Mouse (Mus musculus) embryonic facial prominence, embryonic 10.5 days (tissue): ENCODE data around the gene Cdx2. TPM values are rescaled to one million over a fixed set of nuclear protein-coding genes. Genes with fewer than 3 reads are reported as not detected.

Experiments
- DNase-seq: peaks from one replicate; pipeline ENCODE4 v3.0.0-alpha.2; 2017; ENCODE audit warnings: low spot score
- H3K27ac ChIP-seq: fragments of 300-500 bp; sonication (generic); replicated peaks from 2 replicates; pipeline ENCODE4 v1.5.1; 2016; ENCODE audit warnings: mild to moderate bottlenecking
- H3K27me3 ChIP-seq: fragments of 300-500 bp; sonication (generic); replicated peaks from 2 replicates; pipeline ENCODE4 v1.6.1; 2016; ENCODE audit warnings: low read depth, mild to moderate bottlenecking; ENCODE audit not compliant: poor library complexity, severe bottlenecking
- H3K36me3 ChIP-seq: fragments of 300-500 bp; sonication (generic); replicated peaks from 2 replicates; pipeline ENCODE4 v1.6.1; 2016; ENCODE audit warnings: mild to moderate bottlenecking, moderate library complexity
- H3K4me1 ChIP-seq: fragments of 300-500 bp; sonication (generic); 2 replicates; pipeline ENCODE4 v1.6.1; 2016
- H3K4me3 ChIP-seq: fragments of 300-500 bp; sonication (generic); 2 replicates; pipeline ENCODE4 v1.5.1; 2016; ENCODE audit warnings: mild to moderate bottlenecking, moderate library complexity
- H3K9me3 ChIP-seq: fragments of 300-500 bp; sonication (generic); 2 replicates; pipeline ENCODE4 v1.6.1; 2016; ENCODE audit warnings: mild to moderate bottlenecking
- WGBS: fragments of 180-500 bp; shearing (Covaris S2); methylation state at CpG from one replicate; pipeline ENCODE4 v1.1.7; 2016; 5-methylcytosine and 5-hydroxymethylcytosine counted together
- polyA plus RNA-seq: library from polyadenylated mRNA; unstranded; fragments of >200 nt; fragmentation: Nextera tagmentation; extraction: Ambion mirVana; gene quantifications from 2 replicates; pipeline ENCODE4 v1.2.1, GENCODE M21; 2016

Cdx2 gene
- polyA plus RNA-seq, 1 experiment from 2014 or later = not detected

DNA sequence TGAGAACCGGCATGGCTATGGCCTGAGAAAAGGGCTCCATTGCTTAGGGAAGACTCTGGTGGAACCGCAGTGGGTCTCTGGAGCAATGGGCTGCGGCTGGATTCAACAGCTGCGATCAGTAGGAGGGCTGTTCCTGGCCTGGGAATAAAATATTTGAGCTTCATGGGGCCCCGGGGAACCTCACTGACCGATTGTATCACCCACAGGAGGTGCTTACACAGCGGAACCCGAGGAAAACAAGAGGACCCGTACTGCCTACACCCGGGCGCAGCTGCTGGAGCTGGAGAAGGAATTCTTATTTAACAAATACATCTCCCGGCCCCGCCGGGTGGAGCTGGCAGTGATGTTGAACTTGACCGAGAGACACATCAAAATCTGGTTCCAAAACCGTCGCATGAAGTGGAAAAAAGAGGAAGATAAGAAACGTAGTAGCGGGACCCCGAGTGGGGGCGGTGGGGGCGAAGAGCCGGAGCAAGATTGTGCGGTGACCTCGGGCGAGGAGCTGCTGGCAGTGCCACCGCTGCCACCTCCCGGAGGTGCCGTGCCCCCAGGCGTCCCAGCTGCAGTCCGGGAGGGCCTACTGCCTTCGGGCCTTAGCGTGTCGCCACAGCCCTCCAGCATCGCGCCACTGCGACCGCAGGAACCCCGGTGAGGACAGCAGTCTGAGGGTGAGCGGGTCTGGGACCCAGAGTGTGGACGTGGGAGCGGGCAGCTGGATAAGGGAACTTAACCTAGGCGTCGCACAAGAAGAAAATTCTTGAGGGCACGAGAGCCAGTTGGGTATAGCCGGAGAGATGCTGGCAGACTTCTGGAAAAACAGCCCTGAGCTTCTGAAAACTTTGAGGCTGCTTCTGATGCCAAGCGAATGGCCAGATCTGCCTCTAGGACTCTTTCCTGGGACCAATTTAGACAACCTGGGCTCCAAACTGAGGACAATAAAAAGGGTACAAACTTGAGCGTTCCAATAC is 32.6 kb downstream of the Cdx2 start:
- WGBS = 1% methylated on average over 48 of the region's 48 CpGs
- H3K4me3 ChIP-seq = no peak overlapping the region
- peak; percentile 58 for DNase-seq

DNA sequence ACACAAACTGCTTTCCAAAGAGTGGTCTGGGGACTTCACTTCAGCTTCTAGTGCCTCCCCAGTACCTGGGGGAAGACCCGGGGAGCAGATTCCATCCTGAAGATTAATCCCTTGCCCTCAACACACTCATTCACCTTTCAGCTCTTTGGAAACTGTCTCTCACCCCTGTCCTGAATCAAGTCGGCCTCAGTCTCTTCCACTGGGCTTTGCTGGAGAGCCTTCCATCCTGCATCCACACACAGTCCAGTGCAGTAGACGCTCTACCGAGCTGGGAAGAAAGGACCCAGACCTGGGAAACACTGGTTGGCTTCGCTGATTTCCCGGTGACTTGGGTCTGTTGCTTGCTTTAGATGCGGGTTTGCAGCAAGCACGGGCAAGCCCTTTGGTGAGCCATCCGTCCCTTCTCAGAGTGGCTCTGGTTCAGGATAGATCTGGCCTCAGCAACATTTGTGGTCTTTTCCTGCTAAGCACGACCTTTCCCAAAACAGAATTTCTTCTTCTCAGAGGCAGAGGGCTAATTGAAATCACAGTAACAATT is 34.2 kb downstream of the Cdx2 start:
- peak; percentile 53 for DNase-seq
- Histone ChIP-seq H3K4me1 (peaks cover 11% of the 10 kb centered on the region), H3K4me3 (no peak overlapping the region), H3K27me3 (peaks cover 100% of the 10 kb centered on the region), H3K27ac (no peak overlapping the region), H3K36me3 (no peaks in the 10 kb centered on the region), H3K9me3 (0 out of 2 replicates have a peak, but pooled peaks cover 2% of the 10 kb centered on the region)
- WGBS = 2% methylated on average over 10 of the region's 10 CpGs

More for the DNA sequence above, 32.6 kb downstream of the Cdx2 start:
- H3K9me3 ChIP-seq = 0 out of 2 replicates have a peak, but pooled peaks cover 2% of the 10 kb centered on the region
- H3K4me1 ChIP-seq = peaks cover 11% of the 10 kb centered on the region
- peaks cover 100% of the 10 kb centered on the region for H3K27me3 ChIP-seq
- H3K27ac ChIP-seq = no peak overlapping the region
- no peaks in the 10 kb centered on the region for H3K36me3 ChIP-seq

DNA sequence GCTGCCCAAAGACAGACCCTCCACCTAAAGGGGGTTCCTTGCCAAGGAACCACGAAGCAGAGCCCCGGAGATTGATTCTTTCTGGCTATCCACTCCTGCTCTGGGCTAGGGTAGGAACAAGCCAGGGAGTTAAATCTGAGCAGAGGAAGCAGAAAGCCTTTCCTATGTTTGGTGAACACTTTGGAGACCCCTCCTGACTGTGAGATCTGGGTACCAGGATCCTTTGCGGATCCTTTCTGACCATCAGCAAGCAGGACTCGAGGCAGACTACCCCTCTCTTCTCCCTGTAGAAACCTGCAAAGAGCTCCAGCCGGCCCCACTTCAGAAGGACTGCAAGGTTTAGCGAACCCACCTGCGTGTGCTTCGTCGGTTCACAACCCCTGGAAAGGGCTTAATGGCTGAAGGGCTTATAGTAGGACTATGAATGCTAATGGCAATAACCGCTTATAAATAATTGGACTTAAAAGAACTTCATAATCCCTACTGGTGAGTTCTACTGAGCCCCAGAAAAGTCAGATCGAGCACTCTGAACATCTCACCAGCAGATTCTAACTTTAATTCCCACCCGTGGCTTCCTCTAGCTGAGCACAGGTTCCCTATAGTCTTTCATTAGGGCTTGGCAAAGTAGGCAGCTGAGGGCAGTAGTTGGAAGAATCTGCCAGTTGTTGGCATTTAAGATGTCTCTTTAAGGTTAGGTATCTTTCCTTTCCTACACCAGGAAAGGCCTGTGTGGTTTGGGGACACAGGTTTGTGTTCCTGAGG is 34.8 kb downstream of the Cdx2 start:
- Histone ChIP-seq H3K4me1 (peaks cover 8% of the 10 kb centered on the region; the same call in 1 of the 2 replicates), H3K9me3 (0 out of 2 replicates have a peak, but pooled peaks cover 2% of the 10 kb centered on the region), H3K4me3 (no peak overlapping the region), H3K27me3 (peaks cover 100% of the 10 kb centered on the region), H3K36me3 (no peaks in the 10 kb centered on the region), H3K27ac (no peak overlapping the region)
- 2% methylated on average over 12 of the region's 12 CpGs for WGBS
- peak; percentile 40 for DNase-seq

DNA sequence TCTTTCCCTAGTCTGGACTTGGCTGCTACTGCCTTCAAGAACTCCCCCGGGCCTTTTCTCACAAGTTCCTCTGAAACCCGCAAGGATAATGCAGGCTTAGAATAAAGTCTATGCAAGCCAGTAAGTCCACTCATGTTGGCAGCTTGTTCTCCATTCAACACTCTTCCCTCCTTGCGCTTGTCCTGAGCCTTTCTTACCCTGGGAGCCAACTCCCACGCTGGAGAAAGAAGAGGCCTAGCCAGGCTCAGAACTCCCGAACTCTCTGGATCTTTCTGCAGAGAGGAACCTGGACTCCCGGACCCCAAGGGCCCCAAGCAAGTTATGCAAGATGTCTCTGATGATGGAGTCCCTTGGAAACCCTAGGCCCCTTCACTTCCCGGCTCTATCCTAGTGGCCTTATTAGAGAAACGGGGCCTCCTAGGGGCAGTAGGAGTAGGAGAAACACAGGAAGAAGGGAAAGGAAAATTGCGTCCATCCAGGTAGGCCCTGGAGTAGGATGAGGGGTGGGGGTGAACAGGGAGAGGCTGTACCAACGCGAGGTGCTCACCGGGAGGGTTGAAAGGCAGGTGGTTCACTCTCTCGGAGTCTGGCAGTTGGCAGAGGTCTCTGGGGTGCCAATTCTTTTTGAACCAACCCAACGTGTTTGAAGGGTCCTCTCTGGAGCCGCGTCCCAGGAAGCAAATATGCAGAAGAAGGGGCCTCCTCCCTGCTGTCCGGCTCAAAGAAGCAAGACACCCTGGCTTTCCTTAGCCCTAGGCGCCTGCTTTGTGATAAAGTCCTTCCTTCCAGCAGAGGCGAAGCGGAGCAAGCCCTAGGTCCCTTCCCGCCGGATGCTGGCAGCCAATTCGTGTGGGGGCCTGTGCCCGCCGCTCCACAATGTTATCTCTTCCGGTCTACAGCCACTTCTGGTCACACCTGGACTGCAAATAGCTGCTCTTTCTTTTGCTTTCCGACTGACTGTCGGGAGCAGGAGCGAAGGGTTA is 36.1 kb downstream of the Cdx2 start:
- peak; percentile 45 for DNase-seq
- under 1% methylated on average over 29 of the region's 29 CpGs for WGBS

DNA sequence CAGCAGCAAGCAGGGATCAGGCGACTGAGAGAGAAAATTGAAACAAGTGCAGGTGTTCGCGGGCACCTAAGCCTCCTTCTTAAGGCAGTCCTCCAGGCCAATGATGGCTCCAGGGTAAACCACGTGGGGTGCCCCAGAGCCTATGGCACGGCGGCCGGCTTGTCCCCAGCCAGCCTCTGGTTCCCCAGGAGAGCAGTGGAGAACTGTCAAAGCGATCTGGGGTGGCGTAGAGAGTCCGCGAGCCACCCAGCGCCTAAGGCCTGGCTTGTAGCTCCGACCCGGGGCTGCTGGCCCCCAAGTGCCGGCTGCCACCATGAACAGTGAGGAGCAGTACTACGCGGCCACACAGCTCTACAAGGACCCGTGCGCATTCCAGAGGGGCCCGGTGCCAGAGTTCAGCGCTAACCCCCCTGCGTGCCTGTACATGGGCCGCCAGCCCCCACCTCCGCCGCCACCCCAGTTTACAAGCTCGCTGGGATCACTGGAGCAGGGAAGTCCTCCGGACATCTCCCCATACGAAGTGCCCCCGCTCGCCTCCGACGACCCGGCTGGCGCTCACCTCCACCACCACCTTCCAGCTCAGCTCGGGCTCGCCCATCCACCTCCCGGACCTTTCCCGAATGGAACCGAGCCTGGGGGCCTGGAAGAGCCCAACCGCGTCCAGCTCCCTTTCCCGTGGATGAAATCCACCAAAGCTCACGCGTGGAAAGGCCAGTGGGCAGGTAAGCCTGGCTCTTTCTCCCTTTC is 37.0 kb downstream of the Cdx2 start, which contains the start of gene Pdx1:
TSS of gene Pdx1 (plus strand) at position 34 of the 747 bp plus-strand sequence.
- WGBS = under 1% methylated on average over 44 of the region's 44 CpGs

More for the DNA sequence above, 36.1 kb downstream of the Cdx2 start:
- no peak overlapping the region for H3K27ac ChIP-seq
- H3K36me3 ChIP-seq = no peaks in the 10 kb centered on the region
- H3K9me3 ChIP-seq = 0 out of 2 replicates have a peak, but pooled peaks cover 2% of the 10 kb centered on the region
- peaks cover 8% of the 10 kb centered on the region; the same call in 1 of the 2 replicates for H3K4me1 ChIP-seq
- H3K4me3 ChIP-seq = no peak overlapping the region
- H3K27me3 ChIP-seq = peaks cover 100% of the 10 kb centered on the region

DNA sequence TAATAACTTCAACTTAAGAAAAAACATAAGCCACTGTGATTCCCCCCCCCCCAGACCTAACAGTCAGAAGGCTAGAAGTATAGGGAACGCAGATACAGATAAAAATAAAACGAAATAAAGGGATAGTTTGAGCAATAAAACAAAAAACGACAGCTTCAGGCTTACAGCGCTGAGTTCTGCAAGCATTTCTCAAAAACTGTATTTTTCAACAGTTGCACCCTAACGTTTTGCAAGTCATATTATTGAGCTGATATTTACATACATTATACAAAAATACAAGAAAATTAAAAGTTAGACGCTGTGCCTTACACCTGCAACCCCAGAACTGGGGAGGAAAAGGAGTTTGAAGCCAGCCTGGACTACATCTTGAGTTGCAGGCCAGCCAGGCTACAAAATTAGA is 37.7 kb downstream of the Cdx2 start:
- H3K9me3 ChIP-seq = no peaks in the 10 kb centered on the region
- WGBS = 5% methylated on average over 6 of the region's 6 CpGs
- peaks cover 5% of the 10 kb centered on the region; the same call in 1 of the 2 replicates for H3K4me1 ChIP-seq
- no peak overlapping the region for H3K4me3 ChIP-seq
- no peak overlapping the region for H3K27ac ChIP-seq
- no peaks in the 10 kb centered on the region for H3K36me3 ChIP-seq
- no peak for DNase-seq
- H3K27me3 ChIP-seq = peaks cover 100% of the 10 kb centered on the region

More for the DNA sequence above, 37.0 kb downstream of the Cdx2 start, which contains the start of gene Pdx1:
- H3K4me1 ChIP-seq = peaks cover 8% of the 10 kb centered on the region; the same call in 1 of the 2 replicates
- no peak within 1 kb of the TSS for H3K27ac ChIP-seq
- H3K4me3 ChIP-seq = peak within 1 kb of the TSS; percentile 25
- H3K36me3 ChIP-seq = no peaks in the 10 kb centered on the region
- peaks cover 100% of the 10 kb centered on the region for H3K27me3 ChIP-seq
- DNase-seq = peak; percentile 70
- H3K9me3 ChIP-seq = no peaks in the 10 kb centered on the region

DNA sequence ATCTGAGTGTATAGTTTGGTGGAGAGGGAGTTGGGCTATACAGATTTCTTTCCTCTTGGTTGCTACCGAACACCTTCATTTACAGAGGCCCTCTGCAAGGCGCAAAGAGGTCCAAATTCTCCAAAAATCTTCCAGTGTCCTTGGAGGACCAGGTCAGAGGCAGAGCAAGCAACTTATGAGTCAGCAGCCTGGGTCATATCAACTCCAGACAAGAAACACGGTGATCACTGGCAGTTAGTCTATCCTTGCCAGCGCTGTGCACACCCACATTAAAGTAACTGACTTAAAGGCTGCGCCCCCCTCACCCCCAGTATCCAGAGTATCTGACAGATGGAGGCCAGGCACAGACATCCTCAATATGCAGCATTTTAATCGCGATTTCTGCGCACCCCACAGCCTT is 38.3 kb downstream of the Cdx2 start:
- peaks cover 100% of the 10 kb centered on the region for H3K27me3 ChIP-seq
- no peaks in the 10 kb centered on the region for H3K36me3 ChIP-seq
- peaks cover 5% of the 10 kb centered on the region; the same call in 1 of the 2 replicates for H3K4me1 ChIP-seq
- H3K9me3 ChIP-seq = no peaks in the 10 kb centered on the region
- WGBS = 5% methylated on average over 8 of the region's 8 CpGs
- no peak overlapping the region for H3K4me3 ChIP-seq
- no peak overlapping the region for H3K27ac ChIP-seq
- DNase-seq = peak; percentile 24

DNA sequence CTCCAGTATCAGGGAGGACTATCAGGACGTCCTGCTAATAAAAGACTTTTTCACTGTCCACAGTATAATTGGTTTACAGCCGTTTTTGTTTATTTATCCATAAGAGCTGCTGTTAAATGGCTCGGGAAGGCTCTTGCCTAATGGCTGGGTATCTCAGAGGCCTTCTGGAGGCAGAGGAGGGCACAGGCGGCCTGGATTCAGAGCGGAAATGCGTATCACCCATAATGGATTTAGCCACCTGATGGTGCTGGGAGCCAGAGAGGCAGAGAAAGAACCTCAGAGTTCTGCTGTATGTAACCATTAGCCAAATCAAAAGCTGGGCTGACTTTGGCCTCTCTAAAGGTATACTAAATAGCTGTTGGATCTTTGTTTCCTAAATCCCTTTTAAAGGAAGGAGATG is 39.6 kb downstream of the Cdx2 start:
- no peaks in the 10 kb centered on the region for H3K9me3 ChIP-seq
- no peak overlapping the region for H3K4me3 ChIP-seq
- DNase-seq = no peak
- no peak overlapping the region for H3K27ac ChIP-seq
- H3K36me3 ChIP-seq = no peaks in the 10 kb centered on the region
- peaks cover 5% of the 10 kb centered on the region; the same call in 1 of the 2 replicates for H3K4me1 ChIP-seq
- peaks cover 100% of the 10 kb centered on the region for H3K27me3 ChIP-seq
- 10% methylated on average over 6 of the region's 6 CpGs for WGBS

DNA sequence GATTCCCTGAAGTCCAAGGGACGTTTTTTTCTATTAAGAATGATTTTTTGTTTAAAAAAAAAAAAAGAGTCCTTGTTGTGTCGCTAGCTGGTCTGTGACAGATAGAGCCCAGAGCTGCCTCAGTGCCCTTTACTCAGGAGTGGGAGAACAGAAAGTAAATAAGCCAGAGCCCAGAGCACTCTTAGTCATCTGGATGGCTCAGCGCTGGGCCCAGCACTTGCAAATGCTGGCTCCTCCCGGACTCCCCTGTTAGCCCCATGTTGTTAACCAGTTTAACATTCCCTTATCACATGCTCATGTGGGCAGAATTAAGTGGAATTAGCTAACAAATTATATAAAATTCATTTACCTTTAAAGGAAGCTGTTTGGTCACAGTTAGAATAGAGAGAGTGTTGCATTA is 43.1 kb downstream of the Cdx2 start:
- peaks cover 87% of the 10 kb centered on the region for H3K27me3 ChIP-seq
- no peak for DNase-seq

DNA sequence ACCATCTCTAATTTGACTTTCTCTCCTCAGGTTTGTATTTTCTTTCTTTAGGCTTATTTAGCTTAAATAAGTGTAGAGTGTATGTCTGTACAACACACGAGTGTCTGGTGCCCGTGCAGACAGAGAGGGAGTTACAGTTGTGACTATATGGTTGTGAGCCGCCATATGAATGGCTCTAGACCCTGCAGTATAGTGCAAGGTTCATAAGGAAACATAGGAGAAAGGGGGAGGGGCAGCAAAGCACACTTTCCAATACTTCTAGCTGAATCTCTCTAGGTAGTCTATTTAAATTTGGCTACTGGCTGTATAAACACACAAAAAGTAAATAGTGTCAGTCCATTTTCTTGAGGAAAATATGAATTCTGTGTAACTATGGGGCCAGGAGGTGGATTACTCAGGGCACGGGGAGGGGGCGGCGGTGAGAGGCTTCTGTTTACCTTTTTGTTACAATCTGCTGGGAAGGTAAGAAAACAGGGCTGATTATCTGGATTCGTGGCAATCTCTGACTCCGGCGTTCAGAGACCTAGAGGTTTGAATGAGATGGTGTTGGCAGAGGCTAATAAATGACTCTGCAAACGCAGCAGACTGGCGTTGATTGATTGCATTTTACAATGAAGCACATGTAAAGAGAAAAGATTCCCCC is 45.0 kb downstream of the Cdx2 start:
- 66% methylated on average over 11 of the region's 11 CpGs for WGBS
- Histone ChIP-seq H3K36me3 (no peaks in the 10 kb centered on the region), H3K27ac (no peak overlapping the region), H3K9me3 (no peaks in the 10 kb centered on the region), H3K4me3 (no peak overlapping the region), H3K27me3 (peaks cover 69% of the 10 kb centered on the region), H3K4me1 (no peaks in the 10 kb centered on the region)
- DNase-seq = no peak

More for the DNA sequence above, 43.1 kb downstream of the Cdx2 start:
- Histone ChIP-seq H3K4me1 (no peaks in the 10 kb centered on the region), H3K9me3 (no peaks in the 10 kb centered on the region), H3K27ac (no peak overlapping the region), H3K4me3 (no peak overlapping the region), H3K36me3 (no peaks in the 10 kb centered on the region)
- 48% methylated on average over 4 of the region's 4 CpGs for WGBS
